Mouse (Mus musculus): ENCODE data around the gene Lrch4. TPM values are rescaled to one million over a fixed set of nuclear protein-coding genes. Genes with fewer than 3 reads are reported as not detected.
A peak's percentile ranks its signal among the peaks of the same experiment; 100 is the strongest.

Lrch4 gene
- polyA plus RNA-seq, 1 experiment = 131 TPM

DNA sequence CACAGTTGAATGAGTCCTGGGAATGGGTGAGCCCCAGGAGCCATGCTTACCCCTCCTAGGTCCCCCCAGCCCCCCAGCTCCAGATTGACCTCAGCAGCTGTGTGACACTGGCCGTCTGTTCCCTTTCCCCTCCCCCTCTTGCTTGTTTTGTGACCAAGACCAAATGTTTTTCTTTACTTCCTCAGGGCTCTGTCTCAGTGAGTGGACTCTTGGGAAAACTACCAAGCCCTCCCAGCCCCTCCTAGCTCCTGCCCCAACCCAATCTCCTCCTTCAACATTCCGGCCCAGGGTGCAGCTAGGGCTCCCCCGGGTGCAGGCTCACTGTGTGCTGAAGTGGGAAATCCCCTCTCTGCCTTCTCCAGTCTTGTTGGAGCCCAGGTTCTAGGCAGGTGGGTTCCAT is 1.7 kb downstream of the Lrch4 start:
- TF ChIP-seq POLR2A (IDR thresholded peaks at IDR 0.05; ENCODE audit: control insufficient read depth, low read depth, low read length) (no peak), CTCF (IDR thresholded peaks at IDR 0.05; ENCODE audit: control insufficient read depth, insufficient read depth, insufficient replicate concordance, low read depth, low read length) (no peak)
- Histone ChIP-seq H3K27ac (ENCODE audit: control insufficient read depth, insufficient read depth, low read depth, low read length) (peak overlapping the region; percentile 97), H3K4me3 (ENCODE audit: control insufficient read depth, low read depth, low read length) (peak overlapping the region; percentile 92), H3K4me1 (ENCODE audit: control insufficient read depth, insufficient read depth, low read length) (peaks cover 8% of the 10 kb centered on the region), H3K27me3 (ENCODE audit: control insufficient read depth, insufficient read depth, low read length) (no peaks in the 10 kb centered on the region), H3K36me3 (ENCODE audit: control insufficient read depth, insufficient read depth, low read length) (no peaks in the 10 kb centered on the region; the same call in 1 of the 2 replicates)

DNA sequence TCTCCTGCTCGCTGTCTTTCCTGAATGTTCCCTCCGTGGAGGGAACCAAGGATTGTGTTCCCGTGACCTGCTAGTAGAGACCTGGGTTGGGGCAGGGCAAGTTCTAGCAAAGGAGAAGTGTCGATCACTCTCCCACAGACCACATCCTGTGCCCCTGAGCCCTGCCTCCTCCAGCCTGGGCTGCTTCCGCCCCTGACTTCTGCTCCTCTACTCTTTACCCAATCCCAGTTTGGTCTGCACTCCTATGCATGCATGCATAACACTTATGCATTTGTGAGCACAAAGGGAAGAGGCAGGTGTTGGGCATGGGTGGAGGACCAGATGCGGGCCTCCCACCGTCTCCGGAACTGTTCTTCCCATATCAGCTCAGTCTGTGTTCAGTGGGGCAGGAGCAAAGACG is 2.2 kb downstream of the Lrch4 start:
- peaks cover 8% of the 10 kb centered on the region for H3K4me1 ChIP-seq (ENCODE audit: control insufficient read depth, insufficient read depth, low read length)
- no peaks in the 10 kb centered on the region for H3K27me3 ChIP-seq (ENCODE audit: control insufficient read depth, insufficient read depth, low read length)
- H3K4me3 ChIP-seq (ENCODE audit: control insufficient read depth, low read depth, low read length) = peak overlapping the region; percentile 92
- H3K27ac ChIP-seq (ENCODE audit: control insufficient read depth, insufficient read depth, low read depth, low read length) = peak overlapping the region; percentile 65
- TF ChIP-seq CTCF (IDR thresholded peaks at IDR 0.05; ENCODE audit: control insufficient read depth, insufficient read depth, insufficient replicate concordance, low read depth, low read length) (no peak), POLR2A (IDR thresholded peaks at IDR 0.05; ENCODE audit: control insufficient read depth, low read depth, low read length) (no peak)
- H3K36me3 ChIP-seq (ENCODE audit: control insufficient read depth, insufficient read depth, low read length) = no peaks in the 10 kb centered on the region; the same call in 1 of the 2 replicates

DNA sequence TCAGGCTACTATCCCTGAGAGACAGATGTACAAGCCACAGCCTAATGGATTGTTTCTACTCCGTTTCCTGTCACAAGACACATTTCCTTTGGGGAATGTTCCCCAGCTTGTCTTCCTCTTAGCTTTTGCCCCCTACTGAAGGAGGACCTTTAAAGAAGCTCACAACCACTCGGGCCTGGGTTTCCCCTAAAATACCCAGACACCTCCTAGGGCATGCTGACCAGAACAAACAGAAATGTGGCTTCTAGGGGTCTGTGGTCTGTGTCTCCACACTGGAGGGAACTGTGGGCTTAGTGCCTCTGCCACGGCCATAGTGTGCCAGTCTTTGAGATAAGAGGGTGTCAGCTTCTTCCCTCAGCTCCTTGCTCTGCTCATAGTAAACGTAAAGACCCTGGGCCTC is 2.7 kb downstream of the Lrch4 start:
- Histone ChIP-seq H3K4me3 (ENCODE audit: control insufficient read depth, low read depth, low read length) (peak overlapping the region; percentile 92), H3K4me1 (ENCODE audit: control insufficient read depth, insufficient read depth, low read length) (peaks cover 8% of the 10 kb centered on the region), H3K36me3 (ENCODE audit: control insufficient read depth, insufficient read depth, low read length) (no peaks in the 10 kb centered on the region; the same call in 1 of the 2 replicates), H3K27me3 (ENCODE audit: control insufficient read depth, insufficient read depth, low read length) (no peaks in the 10 kb centered on the region), H3K27ac (ENCODE audit: control insufficient read depth, insufficient read depth, low read depth, low read length) (no peak overlapping the region; the same call in 1 of the 2 replicates)
- TF ChIP-seq POLR2A (IDR thresholded peaks at IDR 0.05; ENCODE audit: control insufficient read depth, low read depth, low read length) = no peak
- TF ChIP-seq CTCF (IDR thresholded peaks at IDR 0.05; ENCODE audit: control insufficient read depth, insufficient read depth, insufficient replicate concordance, low read depth, low read length) = no peak

DNA sequence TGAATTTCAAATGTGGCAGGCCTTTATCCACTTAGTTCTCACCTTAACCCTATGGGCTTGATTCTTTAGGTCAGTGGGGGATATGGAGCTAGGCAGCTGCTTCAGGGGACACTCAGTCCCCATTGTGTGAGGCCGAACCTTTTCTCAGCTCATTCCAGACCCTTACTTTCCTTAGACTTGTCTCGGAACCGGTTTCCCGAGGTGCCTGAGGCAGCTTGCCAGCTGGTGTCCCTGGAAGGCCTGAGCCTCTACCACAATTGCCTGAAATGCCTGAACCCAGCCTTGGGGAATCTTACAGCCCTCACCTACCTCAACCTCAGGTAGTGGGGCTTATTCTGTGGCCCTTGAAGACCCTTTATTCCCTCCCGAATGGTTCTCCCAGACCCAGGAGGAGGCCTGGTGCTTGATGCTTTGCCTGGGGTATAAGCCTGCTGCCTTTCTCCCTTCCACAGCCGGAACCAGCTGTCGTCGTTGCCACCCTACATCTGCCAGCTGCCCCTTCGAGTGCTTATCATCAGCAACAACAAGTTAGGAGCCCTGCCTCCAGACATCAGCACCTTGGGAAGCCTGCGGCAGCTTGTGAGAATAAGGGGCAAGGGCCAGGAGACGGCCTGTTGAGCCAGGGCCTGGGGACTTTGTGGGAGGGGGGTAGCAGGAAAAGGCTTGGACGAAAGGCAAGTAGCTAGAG is 4.6 kb downstream of the Lrch4 start:
- Histone ChIP-seq H3K4me3 (ENCODE audit: control insufficient read depth, low read depth, low read length) (no peak overlapping the region; the same call in 1 of the 2 replicates), H3K4me1 (ENCODE audit: control insufficient read depth, insufficient read depth, low read length) (peaks cover 8% of the 10 kb centered on the region), H3K36me3 (ENCODE audit: control insufficient read depth, insufficient read depth, low read length) (no peaks in the 10 kb centered on the region; the same call in none of the 2 replicates), H3K27me3 (ENCODE audit: control insufficient read depth, insufficient read depth, low read length) (no peaks in the 10 kb centered on the region), H3K27ac (ENCODE audit: control insufficient read depth, insufficient read depth, low read depth, low read length) (no peak overlapping the region)
- TF ChIP-seq POLR2A (IDR thresholded peaks at IDR 0.05; ENCODE audit: control insufficient read depth, low read depth, low read length) (no peak), CTCF (IDR thresholded peaks at IDR 0.05; ENCODE audit: control insufficient read depth, insufficient read depth, insufficient replicate concordance, low read depth, low read length) (no peak)

DNA sequence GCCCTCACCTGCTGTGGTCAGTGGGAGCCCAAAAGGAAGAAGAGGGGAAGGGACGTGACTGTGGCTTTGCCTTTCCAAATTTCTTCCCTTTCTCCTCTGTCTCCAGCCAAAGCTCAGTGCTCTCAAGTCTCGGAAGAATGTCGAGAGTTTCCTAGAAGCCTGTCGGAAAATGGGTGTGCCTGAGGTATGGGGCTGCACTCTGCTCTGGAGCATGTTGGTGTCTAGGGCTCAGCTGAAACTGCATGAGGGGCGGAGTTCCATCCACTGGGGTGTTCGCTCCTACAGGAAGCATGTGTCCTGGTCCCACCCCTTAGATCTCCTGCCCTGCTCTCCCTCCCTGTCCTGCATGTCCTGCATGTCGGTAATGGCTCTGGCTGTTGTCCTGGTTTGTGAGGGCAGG is 10.6 kb downstream of the Lrch4 start:
- Histone ChIP-seq H3K27me3 (ENCODE audit: control insufficient read depth, insufficient read depth, low read length) (no peaks in the 10 kb centered on the region), H3K4me1 (ENCODE audit: control insufficient read depth, insufficient read depth, low read length) (peaks cover 13% of the 10 kb centered on the region; the same call in 1 of the 2 replicates), H3K27ac (ENCODE audit: control insufficient read depth, insufficient read depth, low read depth, low read length) (no peak overlapping the region), H3K4me3 (ENCODE audit: control insufficient read depth, low read depth, low read length) (no peak overlapping the region), H3K36me3 (ENCODE audit: control insufficient read depth, insufficient read depth, low read length) (no peaks in the 10 kb centered on the region; the same call in none of the 2 replicates)
- TF ChIP-seq POLR2A (IDR thresholded peaks at IDR 0.05; ENCODE audit: control insufficient read depth, low read depth, low read length) (no peak), CTCF (IDR thresholded peaks at IDR 0.05; ENCODE audit: control insufficient read depth, insufficient read depth, insufficient replicate concordance, low read depth, low read length) (no peak)

DNA sequence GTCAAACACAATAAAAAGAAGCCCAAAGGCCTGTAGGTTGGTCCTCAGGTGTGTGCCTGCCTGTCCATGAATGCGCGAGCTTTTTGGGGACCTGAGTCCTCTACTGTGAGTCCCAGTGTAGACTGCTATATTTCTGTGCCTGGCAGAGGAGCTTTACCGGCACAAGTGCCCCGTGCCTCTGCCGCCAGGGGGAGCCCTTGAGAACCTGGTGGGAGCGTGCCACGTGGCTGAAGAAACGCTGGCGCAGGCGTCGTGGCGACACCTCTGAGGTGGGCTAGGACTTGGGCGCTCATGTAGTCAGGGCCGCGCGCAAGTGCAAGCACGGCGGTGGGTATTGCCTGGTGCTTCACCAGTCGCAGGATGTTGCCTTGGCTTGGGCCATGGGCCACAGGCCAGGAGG is 12.1 kb downstream of the Lrch4 start, which contains the start of gene Sap25:
Gene Sap25 (plus strand): TSS at position 281 of the 400 bp plus-strand sequence.
- H3K27ac ChIP-seq (ENCODE audit: control insufficient read depth, insufficient read depth, low read depth, low read length) = no peak within 1 kb of the TSS
- H3K4me1 ChIP-seq (ENCODE audit: control insufficient read depth, insufficient read depth, low read length) = peaks cover 20% of the 10 kb centered on the region
- no peak within 1 kb of the TSS for H3K4me3 ChIP-seq (ENCODE audit: control insufficient read depth, low read depth, low read length)
- H3K27me3 ChIP-seq (ENCODE audit: control insufficient read depth, insufficient read depth, low read length) = no peaks in the 10 kb centered on the region
- TF ChIP-seq POLR2A (IDR thresholded peaks at IDR 0.05; ENCODE audit: control insufficient read depth, low read depth, low read length) = no peak
- peak; percentile 62 for TF ChIP-seq CTCF (IDR thresholded peaks at IDR 0.05; ENCODE audit: control insufficient read depth, insufficient read depth, insufficient replicate concordance, low read depth, low read length)
- no peaks in the 10 kb centered on the region; the same call in 1 of the 2 replicates for H3K36me3 ChIP-seq (ENCODE audit: control insufficient read depth, insufficient read depth, low read length)

DNA sequence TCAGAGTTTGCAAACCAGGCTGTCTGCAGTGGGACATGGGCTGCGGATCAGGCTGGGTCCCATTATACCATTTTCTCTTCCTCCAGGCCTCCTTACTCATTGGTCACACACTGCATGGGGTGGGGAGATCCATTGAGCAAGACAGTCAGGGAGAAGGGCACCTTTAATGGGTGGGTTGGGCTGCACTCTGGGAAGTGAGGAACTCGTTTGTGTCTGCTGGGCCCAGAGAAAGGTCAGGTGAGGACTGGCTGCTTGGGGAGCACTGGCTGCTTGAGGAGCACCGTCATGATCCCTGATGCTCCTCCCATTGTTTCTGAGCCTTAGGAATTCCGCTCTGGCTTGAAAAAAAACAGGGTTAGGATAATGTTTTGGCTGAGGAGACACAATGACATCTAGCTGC is 14.0 kb downstream of the Lrch4 start:
- H3K36me3 ChIP-seq (ENCODE audit: control insufficient read depth, insufficient read depth, low read length) = no peaks in the 10 kb centered on the region; the same call in 1 of the 2 replicates
- no peak overlapping the region for H3K4me3 ChIP-seq (ENCODE audit: control insufficient read depth, low read depth, low read length)
- H3K4me1 ChIP-seq (ENCODE audit: control insufficient read depth, insufficient read depth, low read length) = peaks cover 20% of the 10 kb centered on the region
- H3K27me3 ChIP-seq (ENCODE audit: control insufficient read depth, insufficient read depth, low read length) = no peaks in the 10 kb centered on the region
- H3K27ac ChIP-seq (ENCODE audit: control insufficient read depth, insufficient read depth, low read depth, low read length) = no peak overlapping the region
- TF ChIP-seq CTCF (IDR thresholded peaks at IDR 0.05; ENCODE audit: control insufficient read depth, insufficient read depth, insufficient replicate concordance, low read depth, low read length) = no peak
- no peak for TF ChIP-seq POLR2A (IDR thresholded peaks at IDR 0.05; ENCODE audit: control insufficient read depth, low read depth, low read length)

All from testis, adult 2 months (tissue).